Mouse (Mus musculus) Muller cell, postnatal 12 days (primary cell): ENCODE data around the gene Zc3hav1l.

ENCODE experiments used
- DNase-seq: peaks from one replicate; pipeline ENCODE4 v3.0.0-alpha.2; 2015; ENCODE audit errors: inconsistent ontology term

Zc3hav1l gene

DNA sequence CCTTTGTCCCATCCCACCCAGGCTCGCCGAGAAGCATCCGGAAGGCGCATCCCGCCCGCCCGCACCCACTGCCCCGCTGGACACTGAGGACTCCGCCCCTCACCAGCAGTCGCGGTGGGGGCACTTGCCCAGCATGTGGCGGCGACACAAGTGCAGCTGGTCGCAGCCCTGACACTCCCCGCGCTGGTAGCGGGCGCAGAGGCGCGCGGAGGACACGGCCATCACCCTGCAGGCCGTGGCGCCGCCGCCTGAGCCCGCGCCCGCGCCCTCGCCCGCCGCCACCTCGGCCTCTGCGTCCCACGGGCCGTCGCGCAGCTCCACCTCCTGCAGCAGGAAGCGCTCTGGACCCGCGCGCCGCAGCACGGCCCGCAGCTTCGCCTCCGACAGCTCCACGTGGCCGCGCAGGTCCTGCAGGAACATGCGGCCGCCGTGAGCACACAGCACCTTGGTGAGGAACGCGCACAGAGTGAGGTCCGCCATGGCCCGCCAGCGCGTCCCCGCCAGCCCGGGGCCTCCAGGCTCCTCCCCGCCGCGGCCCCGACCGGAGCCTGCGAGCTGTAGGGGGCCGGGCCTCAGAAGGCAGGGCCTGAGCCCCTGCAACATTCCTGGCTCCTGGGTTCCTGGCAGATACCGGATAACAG is at the start of gene Zc3hav1l:
Gene Zc3hav1l (minus strand): TSS at position 499 of the 641 bp plus-strand sequence.
- peak; percentile 87 for DNase-seq

DNA sequence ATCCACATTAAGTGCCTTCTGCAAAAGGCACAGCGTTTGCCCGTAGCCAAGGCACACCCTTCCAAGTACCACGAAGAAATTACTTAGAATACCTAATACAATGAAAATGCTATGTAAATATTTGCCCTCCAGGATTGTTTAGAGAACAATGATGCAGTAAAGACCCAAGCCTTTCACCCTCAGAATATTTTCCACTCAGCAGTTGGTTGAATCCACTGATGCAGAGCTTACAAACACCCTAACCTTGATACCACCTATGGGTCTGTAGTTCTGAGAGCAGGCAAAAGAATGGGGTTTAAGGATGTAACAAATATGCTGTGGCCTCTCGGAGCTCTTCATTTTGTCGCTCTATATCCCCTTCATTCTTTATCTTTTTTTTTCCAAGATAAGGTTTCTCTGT is 48.8 kb upstream of the Zc3hav1l start:
- no peak for DNase-seq

DNA sequence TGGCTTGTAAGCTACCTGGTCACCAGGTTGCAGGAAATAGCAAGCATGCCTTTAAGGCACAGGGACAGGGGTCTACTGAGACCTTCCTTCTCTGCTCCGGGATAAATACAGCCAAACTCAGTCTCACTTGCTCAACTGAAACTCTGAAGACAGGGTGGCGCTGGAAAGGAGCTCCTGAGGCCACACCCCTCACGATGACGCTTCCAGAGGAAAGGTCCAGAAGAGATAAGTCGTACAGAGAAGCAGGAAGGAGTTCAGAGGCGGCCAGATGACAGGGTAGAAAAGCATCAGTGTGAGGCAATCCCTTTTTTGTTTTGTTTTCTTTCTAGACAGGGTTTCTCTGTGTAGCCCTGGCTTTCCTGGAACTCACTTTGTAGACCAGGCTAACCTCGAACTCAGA is 46.7 kb upstream of the Zc3hav1l start:
- no peak for DNase-seq

DNA sequence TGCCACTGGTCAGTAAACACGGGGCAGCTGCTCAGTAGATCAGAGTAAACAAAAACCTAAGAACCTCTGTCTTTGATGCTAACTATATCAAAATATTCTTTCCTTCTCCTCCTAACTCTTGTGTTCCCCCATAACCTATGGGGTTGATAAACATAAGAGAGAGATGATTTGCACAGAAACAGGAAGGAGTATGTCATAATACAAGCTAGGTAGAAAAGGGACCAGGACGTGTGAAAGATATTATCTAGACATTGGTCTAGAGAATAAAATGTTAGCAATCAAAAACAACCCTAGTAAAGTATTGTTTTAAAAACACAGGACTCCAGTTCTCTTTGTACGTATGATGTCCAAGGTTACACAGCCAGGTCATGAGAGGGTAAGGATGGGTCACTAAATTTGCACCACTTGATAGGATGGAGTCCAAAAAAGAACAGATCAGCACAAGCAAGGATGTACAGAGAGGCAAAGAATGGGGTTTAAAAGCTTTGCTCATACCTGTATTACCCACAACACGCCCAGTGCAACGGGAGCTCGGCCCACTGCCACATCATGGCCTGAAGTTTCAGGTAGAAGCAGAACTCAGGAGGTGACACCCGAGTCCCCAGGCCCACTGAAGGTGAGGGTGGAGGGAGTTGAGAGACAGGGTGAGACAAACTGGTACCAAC is 45.1 kb upstream of the Zc3hav1l start:
- no peak for DNase-seq

DNA sequence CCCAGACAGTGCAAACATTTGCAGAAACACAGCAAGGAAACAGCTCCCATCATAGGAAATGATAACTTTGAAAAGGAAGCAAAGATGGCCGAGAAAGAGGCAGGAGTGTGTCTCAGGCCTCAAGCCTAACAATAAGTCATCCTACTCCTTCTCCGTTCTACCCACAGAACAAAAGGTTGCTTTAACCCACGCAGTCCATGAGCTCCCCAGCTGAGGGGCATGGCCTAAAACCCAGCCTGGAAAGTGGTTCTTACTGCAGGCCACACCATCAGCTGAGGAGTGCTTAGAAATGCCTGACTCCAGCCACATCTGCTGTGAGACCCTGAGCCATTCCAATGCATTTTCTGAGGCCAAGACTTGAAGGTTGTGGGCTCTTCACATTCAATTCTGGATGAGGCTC is 44.5 kb upstream of the Zc3hav1l start:
- DNase-seq, result no peak

DNA sequence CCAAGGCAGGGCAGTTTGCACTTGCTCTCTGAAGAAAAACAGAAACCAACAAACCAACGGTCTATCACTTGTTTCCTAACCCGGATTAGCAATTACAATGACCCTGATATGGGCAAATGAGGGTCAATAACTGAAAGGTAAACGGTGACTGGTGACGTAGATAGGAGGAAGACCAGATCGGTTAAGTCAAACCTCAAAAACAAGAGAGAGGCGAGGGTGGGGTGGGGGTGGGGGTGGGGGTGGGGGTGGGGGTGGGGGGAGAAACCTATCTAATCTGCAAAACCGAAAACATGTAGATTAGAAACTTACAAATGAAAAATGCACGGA is 43.6 kb upstream of the Zc3hav1l start:
- DNase-seq, result no peak

DNA sequence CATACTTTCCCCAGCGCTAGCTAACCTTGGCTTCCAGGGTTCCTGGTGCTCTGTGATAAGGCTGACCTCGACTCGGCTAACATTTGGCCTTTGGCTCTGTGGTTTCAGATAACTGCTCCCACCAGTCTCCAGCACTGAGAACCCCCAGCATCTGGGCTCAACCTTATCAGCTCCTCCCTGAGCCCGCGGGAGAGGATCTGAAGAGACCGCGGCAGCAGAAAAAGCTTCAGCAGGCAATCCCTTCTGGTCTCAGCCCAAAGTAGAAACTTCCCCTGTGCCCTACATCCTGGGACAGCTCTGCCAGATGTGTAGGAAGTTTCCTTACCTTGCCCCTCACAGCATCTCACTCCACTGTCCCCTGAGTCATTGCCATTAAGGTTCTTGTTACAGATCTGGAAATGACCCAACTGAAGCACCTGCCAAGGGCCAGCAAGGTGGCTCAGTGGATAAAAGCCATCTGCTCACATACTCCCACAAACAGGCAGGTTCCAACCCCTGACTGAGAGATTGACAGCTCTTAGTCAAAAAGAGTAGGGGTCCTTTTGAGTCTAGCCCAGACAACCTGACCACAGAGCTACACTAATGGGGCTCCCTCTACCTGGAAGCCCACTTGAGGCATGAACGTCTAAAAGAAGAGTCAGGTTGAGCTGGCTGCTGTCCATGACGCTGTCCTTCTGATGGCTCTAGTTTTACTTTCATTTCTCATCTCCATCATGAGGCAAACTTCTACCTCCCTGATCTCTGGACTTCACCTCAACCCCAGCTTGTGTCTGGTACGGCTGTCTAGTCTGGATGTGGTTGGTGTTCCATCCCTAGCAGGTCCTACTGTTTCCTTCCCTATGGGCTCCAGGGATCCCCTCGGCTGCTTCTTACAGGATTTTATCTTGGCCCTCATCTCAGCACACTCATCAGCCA is 42.9 kb upstream of the Zc3hav1l start:
- no peak for DNase-seq

DNA sequence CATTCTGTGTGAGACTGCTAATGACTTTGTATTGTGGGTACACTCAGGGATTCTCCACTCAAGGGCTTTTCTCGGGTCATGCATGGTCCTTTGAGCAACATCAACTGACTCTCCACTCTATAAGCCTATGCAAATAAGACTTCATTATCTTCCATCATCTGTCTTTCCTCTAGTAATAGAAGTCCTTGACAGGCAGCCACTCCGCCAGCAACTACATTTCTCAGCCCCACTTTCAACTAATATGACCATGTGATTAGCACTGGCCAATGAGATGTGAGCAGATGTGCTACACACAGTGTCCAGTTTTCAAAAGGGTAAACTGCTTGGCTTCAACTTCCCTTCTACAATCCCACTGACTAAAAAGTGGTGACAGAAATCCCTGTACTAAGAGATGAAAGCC is 40.0 kb upstream of the Zc3hav1l start:
- DNase-seq, result no peak

DNA sequence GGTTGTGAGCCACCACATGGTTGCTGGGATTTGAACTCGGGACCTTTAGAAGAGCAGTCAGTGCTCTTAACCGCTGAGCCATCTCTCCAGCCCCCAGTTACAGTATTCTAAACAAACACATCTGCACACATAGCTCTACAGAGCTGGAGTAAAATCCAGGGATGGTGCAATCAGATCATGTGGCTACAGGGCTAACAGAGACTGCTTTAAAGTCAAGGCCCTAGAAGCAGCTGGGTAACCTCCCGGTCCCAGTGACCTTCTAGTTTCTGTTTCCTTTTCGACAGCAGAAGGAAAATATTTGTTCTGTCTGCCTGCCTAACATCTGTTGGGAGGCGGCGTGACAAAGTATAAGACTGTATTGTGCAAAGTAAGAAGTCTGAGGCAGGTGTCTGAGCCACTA is 38.9 kb upstream of the Zc3hav1l start:
- no peak for DNase-seq

DNA sequence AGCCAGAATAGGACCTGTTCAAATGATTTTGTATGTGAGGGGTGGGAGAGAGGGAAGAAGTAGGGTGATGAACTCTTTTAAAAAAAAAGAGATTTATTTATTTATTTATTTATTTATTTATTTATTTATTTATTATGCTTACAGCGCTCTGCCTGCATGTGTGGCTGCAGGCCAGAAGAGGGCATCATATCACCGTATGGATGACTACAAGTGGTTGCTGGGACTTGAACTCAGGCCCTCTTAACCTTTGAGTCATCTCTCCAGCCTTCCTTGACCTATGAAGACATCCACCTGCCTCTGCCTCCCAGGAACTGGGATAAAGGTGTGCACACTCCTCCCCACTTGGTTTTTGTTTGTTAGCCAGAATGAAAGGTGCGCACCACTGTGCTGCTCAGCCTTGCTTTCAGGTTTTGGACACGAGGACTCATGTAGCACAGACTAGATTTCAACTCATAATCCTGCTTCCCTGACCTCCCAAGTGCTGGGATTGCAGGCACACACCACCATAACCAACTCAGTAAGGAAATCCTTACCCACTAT is 38.2 kb upstream of the Zc3hav1l start:
- no peak for DNase-seq

DNA sequence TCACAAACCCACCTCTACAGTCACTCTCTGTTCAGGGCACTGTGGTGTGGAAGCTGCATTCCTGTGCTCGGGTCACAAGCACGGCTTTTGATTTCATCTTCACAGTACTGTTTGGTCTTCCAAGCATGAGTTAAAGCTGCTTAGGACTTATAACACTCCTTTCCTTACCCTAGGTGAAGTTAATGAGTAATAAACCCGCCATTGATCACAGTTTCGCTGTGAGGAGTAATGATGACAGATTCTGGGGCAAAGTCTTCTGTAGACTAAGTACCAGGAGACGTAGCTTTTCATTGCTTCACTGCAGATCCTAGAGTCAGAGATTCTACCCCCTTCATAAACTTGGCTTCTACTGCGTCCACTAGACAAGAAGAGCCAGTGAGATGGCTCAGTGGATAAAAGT is 36.2 kb upstream of the Zc3hav1l start:
- DNase-seq, result no peak

DNA sequence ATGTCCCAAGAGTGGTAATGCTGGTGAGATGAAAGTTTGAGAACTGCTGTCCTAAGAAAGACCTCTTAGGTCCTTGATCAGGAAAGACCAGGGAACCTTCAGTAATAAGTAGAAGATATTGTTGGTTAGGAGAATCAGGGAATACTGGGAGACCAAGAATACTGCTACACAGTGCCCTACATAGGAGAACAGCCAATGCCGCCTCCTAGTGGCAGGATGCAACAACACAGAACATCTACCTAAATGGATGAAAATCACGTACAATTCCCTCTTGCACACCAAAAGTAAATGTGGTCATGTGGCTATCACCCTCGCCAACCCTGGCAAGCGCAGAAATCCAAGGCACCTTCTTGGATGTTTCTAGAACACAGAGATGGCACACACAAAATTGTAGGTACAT is 27.5 kb upstream of the Zc3hav1l start:
- peak; percentile 9 for DNase-seq

DNA sequence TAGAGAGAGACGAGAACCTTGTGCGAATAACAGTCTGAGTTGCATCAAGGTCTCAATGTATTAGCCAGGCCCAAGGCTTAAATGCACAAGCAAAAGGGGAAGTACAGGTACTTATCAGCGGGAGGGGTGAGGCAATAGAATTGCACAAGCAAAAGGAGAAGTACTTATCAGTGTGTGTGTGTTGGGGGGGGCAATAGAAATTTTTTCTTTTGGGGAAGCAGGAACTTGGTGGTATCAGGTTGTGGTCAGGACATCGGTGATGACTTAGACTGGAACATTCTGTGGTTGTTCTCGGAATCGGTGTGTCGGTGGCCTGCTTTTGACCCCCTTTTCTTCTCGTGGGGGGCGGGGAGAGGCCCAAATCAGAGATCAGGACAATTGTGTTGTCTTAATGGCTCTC is 21.6 kb upstream of the Zc3hav1l start:
- DNase-seq, result no peak

DNA sequence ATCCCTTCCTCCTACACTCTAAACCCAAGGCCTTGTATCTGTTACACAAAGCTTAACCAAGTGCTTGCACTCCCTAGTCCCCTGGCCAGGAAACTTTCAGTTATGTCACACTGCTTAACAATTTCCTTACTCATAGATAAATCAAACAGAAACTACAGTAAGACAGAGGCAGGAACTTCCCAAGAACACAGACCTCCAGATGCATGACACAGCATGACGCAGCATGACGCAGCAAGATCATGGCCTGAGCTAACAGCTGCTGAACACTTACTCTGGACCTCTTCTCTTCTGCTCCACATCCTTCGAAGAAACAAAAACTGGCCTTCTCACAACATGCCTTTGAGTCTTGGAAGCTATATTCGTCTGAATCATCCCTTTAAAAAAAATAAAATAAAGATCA is 17.0 kb upstream of the Zc3hav1l start:
- no peak for DNase-seq

DNA sequence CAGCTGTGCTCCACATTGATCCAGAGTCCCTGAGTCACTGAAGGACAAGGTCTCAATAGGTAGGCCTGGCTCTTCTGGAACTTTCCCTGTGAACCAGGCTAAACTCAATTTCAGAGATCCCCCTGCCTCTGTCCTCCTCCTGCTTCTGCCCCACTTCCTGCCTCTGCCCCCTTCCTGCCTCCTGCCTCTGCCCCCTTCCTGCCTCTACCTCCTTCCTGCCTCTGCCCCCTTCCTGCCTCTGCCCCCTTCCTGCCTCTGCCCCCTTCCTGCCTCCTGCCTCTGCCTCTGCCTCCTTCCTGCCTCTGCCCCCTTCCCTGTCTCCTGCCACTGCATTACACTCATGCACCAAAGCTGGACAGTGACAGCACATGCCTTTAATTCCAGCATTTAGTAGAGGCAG is 10.7 kb upstream of the Zc3hav1l start:
- no peak for DNase-seq

DNA sequence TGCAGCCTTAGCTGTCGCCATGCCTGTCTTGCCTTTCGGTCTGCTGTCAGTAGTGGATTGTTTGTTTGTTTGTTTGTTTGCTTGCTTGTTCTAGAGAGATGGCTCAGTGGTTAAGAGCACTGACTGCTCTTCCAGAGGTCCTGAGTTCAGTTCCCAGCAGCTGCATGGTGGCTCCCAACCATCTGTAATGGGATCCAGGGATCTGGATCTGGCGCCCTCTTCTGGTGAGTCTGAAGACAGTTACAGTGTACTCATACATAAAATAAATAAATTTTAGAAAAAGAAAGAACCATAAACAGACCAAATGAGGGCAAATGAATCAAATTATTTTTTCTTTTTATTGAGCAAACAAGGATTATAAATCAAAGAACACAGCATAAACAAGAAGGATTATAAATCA is 5.9 kb upstream of the Zc3hav1l start:
- no peak for DNase-seq

DNA sequence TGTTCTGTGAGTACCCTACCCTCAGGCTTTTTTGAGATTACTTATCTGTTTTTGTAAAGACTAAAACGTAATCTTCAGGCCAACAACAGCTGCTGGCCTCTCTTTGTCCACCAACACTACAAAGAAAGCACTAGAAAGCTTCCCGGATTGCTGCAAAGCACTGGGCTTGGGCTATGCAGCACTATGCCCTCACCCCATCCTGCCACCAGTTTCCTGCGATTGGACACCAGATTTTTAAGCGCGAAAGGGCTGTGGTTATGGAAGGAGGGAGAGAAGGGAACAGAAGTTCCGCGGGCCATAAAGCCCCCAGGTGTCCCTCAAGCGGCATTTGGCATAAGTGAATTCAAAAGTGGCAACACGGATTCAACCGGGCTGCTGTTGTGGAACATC is 818 bp downstream of the Zc3hav1l start:
- peak; percentile 58 for DNase-seq

DNA sequence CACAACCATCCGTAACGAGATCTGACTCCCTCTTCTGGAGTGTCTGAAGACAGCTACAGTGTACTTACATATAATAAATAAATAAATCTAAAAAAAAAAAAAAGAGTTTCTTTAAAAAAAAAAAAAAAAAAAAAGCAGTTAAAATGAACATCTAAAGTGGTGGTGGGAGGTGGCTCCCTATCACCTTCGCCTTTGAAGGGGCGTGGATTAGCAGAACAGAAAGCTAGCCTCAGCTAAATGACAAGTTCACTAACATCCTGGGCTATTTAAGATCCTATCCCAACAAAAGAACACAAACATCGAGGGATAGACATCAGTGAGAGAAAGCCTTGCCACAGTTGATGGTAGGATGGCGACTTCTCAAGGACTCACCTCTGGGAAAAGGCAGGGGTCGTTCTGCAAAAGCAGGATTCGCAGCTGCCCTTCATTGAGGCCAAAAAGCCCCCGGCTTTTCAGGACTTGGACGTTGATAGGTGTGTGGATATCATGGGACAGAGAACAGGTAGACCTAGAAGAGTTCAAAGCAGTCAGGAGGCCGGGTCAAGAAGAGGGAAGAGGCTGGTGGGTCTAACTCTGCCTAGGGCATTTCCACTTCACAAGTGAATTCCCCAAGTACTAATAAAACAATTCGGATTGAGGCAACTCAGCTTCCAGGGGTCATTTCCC is 1.3 kb downstream of the Zc3hav1l start:
- DNase-seq, result no peak

DNA sequence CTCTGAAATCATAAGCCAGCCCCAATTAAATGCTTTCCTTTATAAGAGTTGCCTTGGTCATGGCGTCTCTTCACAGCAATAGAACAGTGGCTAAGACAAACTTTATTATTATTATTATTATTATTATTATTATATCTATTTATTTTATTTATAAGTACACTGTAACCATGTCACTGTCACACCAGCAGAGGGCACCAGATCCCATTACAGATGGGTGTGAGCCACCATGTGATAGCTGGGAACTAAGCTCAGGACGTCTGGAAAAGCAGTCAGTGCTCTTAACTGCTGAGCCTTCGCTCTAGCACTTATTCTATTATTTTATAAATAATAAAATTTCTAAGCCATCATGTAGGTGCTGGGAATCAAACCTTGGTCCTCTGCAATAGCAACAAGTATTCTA is 5.4 kb downstream of the Zc3hav1l start:
- no peak for DNase-seq

DNA sequence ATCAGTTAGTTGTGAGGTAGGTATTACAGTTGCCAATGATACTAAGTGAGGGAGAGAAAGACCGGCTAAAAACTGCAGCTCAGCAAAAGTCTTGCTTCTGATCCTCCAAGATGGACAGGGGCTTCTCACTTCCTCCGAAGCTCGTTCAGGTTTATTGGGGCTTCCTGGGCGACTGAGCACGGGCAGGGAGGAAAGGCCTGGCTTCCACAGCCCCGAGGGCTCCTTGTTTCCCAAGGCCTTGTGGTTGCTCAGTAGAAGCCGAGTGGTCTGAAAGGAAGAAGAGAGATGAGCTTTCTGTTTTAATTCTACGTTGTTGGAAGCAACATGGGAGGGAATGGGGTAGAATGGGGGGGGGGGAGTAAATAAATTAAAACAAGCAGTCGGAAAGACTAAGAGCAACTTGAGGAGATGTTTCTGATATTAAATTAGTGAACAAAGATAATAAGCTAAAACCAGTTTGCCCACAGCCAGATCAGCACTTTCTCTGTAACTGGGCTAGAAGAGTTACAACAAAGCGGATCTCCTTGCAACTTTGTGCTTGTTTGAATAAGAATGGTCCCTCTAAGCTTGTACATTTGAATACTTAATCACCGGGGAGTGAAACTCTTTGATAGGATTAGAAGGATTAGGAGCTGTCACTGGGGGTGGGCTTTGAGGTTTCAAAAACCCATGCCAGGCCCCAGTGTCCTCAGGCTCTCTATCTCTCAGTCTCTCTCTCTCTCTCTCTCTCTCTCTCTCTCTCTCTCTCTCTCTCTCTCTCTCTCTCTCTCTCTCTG is 6.0 kb downstream of the Zc3hav1l start:
- DNase-seq, result no peak

DNA sequence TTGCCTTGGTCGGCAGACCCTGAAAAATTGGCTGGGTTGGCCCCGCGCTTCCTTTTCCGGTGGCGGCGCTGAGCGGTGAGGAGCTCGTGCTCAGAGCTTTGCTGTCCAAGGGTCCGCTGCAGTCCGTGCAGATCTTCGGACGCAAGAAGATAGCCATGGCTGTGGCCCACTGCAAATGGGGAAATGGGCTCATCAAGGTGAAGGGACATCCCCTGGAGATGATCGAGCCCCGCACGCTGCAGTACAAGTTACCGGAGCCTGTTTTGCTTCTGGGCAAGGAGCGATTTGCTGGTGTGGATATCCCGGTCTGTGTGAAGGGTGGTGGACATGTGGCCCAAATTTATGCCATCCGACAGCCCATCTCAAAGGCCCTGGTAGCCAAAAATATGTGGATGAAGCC is 14.6 kb downstream of the Zc3hav1l start:
- no peak for DNase-seq
